Mouse (Mus musculus) embryonic facial prominence, embryonic 13.5 days (tissue): ENCODE results near the gene Tmem44. TPM values are rescaled to one million over a fixed set of nuclear protein-coding genes. Genes with fewer than 3 reads are reported as not detected.

Experiments used
- ATAC-seq: fragments of 200-750 bp; cut with Nextera tagmentation; 2 replicates; pipeline ENCODE4 v1.8.0; 2017; ENCODE audit warnings: low read depth; ENCODE audit not compliant: insufficient number of reproducible peaks, insufficient read depth, low FRiP score, low TSS enrichment
- H3K27ac ChIP-seq: fragments of 300-500 bp; sonication (generic); 2 replicates; pipeline ENCODE4 v1.5.1; 2015; ENCODE audit warnings: moderate library complexity, mild to moderate bottlenecking, inconsistent platforms
- H3K27me3 ChIP-seq: fragments of 300-500 bp; sonication (generic); 2 replicates; pipeline ENCODE4 v1.6.1; 2015; ENCODE audit warnings: mild to moderate bottlenecking, inconsistent platforms
- H3K36me3 ChIP-seq: fragments of 300-500 bp; sonication (generic); 2 replicates; pipeline ENCODE4 v1.6.1; 2015; ENCODE audit warnings: mild to moderate bottlenecking, inconsistent platforms
- H3K4me1 ChIP-seq: fragments of 300-500 bp; sonication (generic); 2 replicates; pipeline ENCODE4 v1.6.1; 2015; ENCODE audit warnings: inconsistent platforms
- H3K4me2 ChIP-seq: fragments of 300-500 bp; sonication (generic); 2 replicates; pipeline ENCODE4 v1.6.1; 2015; ENCODE audit warnings: moderate library complexity, mild to moderate bottlenecking, inconsistent platforms
- H3K4me3 ChIP-seq: fragments of 300-500 bp; sonication (generic); 2 replicates; pipeline ENCODE4 v1.5.1; 2015; ENCODE audit warnings: mild to moderate bottlenecking, inconsistent platforms
- H3K9ac ChIP-seq: fragments of 300-500 bp; sonication (generic); 2 replicates; pipeline ENCODE4 v1.6.1; 2015; ENCODE audit warnings: mild to moderate bottlenecking, inconsistent platforms
- H3K9me3 ChIP-seq: fragments of 300-500 bp; sonication (generic); 2 replicates; pipeline ENCODE4 v1.6.1; 2016; ENCODE audit warnings: inconsistent platforms
- WGBS: fragments of 180-500 bp; shearing (Covaris S2); methylation state at CpG from one replicate; pipeline ENCODE4 v1.1.7; 2015; ENCODE audit warnings: mixed read lengths; 5-methylcytosine and 5-hydroxymethylcytosine counted together
- polyA plus RNA-seq: library from polyadenylated mRNA; unstranded; fragments of >200 nt; fragmentation: Nextera tagmentation; extraction: Ambion mirVana; gene quantifications from 2 replicates; pipeline ENCODE4 v1.2.1, GENCODE M21; 2015

Tmem44 gene
- polyA plus RNA-seq, 1 experiment from 2014 or later: 32.7 TPM

GRCm38 (mm10) chr16:30531761-30532406 is 18.8 kb downstream of the Tmem44 start:
- WGBS: 27% methylated on average over 20 of the region's 20 CpGs
- H3K36me3 ChIP-seq: peaks cover 32% of the 10 kb centered on the region
- H3K27me3 ChIP-seq: no peaks in the 10 kb centered on the region
- H3K4me1 ChIP-seq: no peaks in the 10 kb centered on the region
- no peaks in the 10 kb centered on the region for H3K9me3 ChIP-seq
- H3K4me3 ChIP-seq: no peak overlapping the region
- H3K4me2 ChIP-seq: peak overlapping the region; percentile 32
- no peak for ATAC-seq
- no peak overlapping the region for H3K9ac ChIP-seq
- no peak overlapping the region for H3K27ac ChIP-seq

GRCm38 (mm10) chr16:30530815-30531214 is 19.8 kb downstream of the Tmem44 start:
- Histone ChIP-seq H3K4me3 (no peak overlapping the region), H3K27me3 (no peaks in the 10 kb centered on the region), H3K9ac (no peak overlapping the region), H3K4me2 (no peak overlapping the region), H3K27ac (no peak overlapping the region), H3K4me1 (no peaks in the 10 kb centered on the region), H3K9me3 (no peaks in the 10 kb centered on the region), H3K36me3 (peaks cover 38% of the 10 kb centered on the region)
- WGBS: 53% methylated on average over 4 of the region's 4 CpGs
- ATAC-seq: no peak

- no peak overlapping the region for H3K4me3 ChIP-seq
- peaks cover 43% of the 10 kb centered on the region for H3K36me3 ChIP-seq
These were observed 22.3 kb downstream of the Tmem44 start for GRCm38 (mm10) chr16:30528386-30528785.

GRCm38 (mm10) chr16:30527889-30528288 is 22.8 kb downstream of the Tmem44 start:
- H3K4me3 ChIP-seq: no peak overlapping the region
- peaks cover 48% of the 10 kb centered on the region for H3K36me3 ChIP-seq
- ATAC-seq: no peak
- H3K27ac ChIP-seq: no peak overlapping the region
- H3K4me2 ChIP-seq: no peak overlapping the region
- no peaks in the 10 kb centered on the region for H3K4me1 ChIP-seq
- H3K9ac ChIP-seq: no peak overlapping the region
- WGBS: 70% methylated on average over 2 of the region's 2 CpGs
- no peaks in the 10 kb centered on the region for H3K27me3 ChIP-seq
- H3K9me3 ChIP-seq: no peaks in the 10 kb centered on the region

More at GRCm38 (mm10) chr16:30528386-30528785, 22.3 kb downstream of the Tmem44 start:
- ATAC-seq: no peak
- 75% methylated on average over 8 of the region's 8 CpGs for WGBS
- Histone ChIP-seq H3K9me3 (no peaks in the 10 kb centered on the region), H3K27me3 (no peaks in the 10 kb centered on the region), H3K4me2 (no peak overlapping the region), H3K9ac (no peak overlapping the region), H3K27ac (no peak overlapping the region), H3K4me1 (no peaks in the 10 kb centered on the region)

- H3K36me3 ChIP-seq: peaks cover 55% of the 10 kb centered on the region
- H3K27me3 ChIP-seq: no peaks in the 10 kb centered on the region
- H3K9me3 ChIP-seq: no peaks in the 10 kb centered on the region
- 77% methylated on average over 14 of the region's 14 CpGs for WGBS
- ATAC-seq: no peak
- H3K4me3 ChIP-seq: no peak overlapping the region
- H3K4me1 ChIP-seq: no peaks in the 10 kb centered on the region
- no peak overlapping the region for H3K27ac ChIP-seq
- no peak overlapping the region for H3K4me2 ChIP-seq
- H3K9ac ChIP-seq: no peak overlapping the region
These were observed 24.9 kb downstream of the Tmem44 start for GRCm38 (mm10) chr16:30525756-30526155.

GRCm38 (mm10) chr16:30524481-30524880 is 26.2 kb downstream of the Tmem44 start:
- Histone ChIP-seq H3K4me3 (no peak overlapping the region), H3K36me3 (peaks cover 48% of the 10 kb centered on the region), H3K4me2 (no peak overlapping the region), H3K9ac (no peak overlapping the region), H3K9me3 (no peaks in the 10 kb centered on the region), H3K4me1 (no peaks in the 10 kb centered on the region), H3K27me3 (no peaks in the 10 kb centered on the region), H3K27ac (no peak overlapping the region)
- ATAC-seq: no peak
- 89% methylated on average over 6 of the region's 6 CpGs for WGBS

GRCm38 (mm10) chr16:30522253-30522940 is 28.2 kb downstream of the Tmem44 start:
- Histone ChIP-seq H3K4me3 (no peak overlapping the region), H3K36me3 (peaks cover 34% of the 10 kb centered on the region), H3K4me2 (no peak overlapping the region), H3K4me1 (peaks cover 8% of the 10 kb centered on the region; the same call in 1 of the 2 replicates), H3K9me3 (no peaks in the 10 kb centered on the region), H3K27ac (no peak overlapping the region), H3K27me3 (no peaks in the 10 kb centered on the region), H3K9ac (no peak overlapping the region)
- WGBS: 55% methylated on average over 10 of the region's 10 CpGs
- ATAC-seq: no peak

- Histone ChIP-seq H3K36me3 (peaks cover 36% of the 10 kb centered on the region), H3K4me1 (peaks cover 8% of the 10 kb centered on the region; the same call in 1 of the 2 replicates), H3K4me3 (no peak overlapping the region), H3K27me3 (no peaks in the 10 kb centered on the region), H3K9me3 (no peaks in the 10 kb centered on the region), H3K9ac (no peak overlapping the region), H3K4me2 (no peak overlapping the region), H3K27ac (no peak overlapping the region)
- ATAC-seq: no peak
- 62% methylated on average over 3 of the region's 3 CpGs for WGBS
These were observed 29.5 kb downstream of the Tmem44 start for GRCm38 (mm10) chr16:30521147-30521546.

- peak overlapping the region; percentile 44 for H3K4me2 ChIP-seq
- peak overlapping the region; percentile 16; the same call in 1 of the 2 replicates for H3K4me3 ChIP-seq
- peaks cover 33% of the 10 kb centered on the region for H3K36me3 ChIP-seq
- peaks cover 8% of the 10 kb centered on the region; the same call in 1 of the 2 replicates for H3K4me1 ChIP-seq
- H3K9ac ChIP-seq: no peak overlapping the region
- ATAC-seq: no peak
- no peaks in the 10 kb centered on the region for H3K27me3 ChIP-seq
- 19% methylated on average over 9 of the region's 9 CpGs for WGBS
- no peak overlapping the region for H3K27ac ChIP-seq
- H3K9me3 ChIP-seq: peaks cover 2% of the 10 kb centered on the region; the same call in 1 of the 2 replicates
These were observed 30.2 kb downstream of the Tmem44 start for GRCm38 (mm10) chr16:30520361-30520823.

- H3K27me3 ChIP-seq: no peaks in the 10 kb centered on the region
- 75% methylated on average over 9 of the region's 9 CpGs for WGBS
- no peak overlapping the region for H3K9ac ChIP-seq
- H3K27ac ChIP-seq: no peak overlapping the region
- H3K36me3 ChIP-seq: peaks cover 31% of the 10 kb centered on the region
- H3K9me3 ChIP-seq: peaks cover 4% of the 10 kb centered on the region; the same call in 1 of the 2 replicates
- H3K4me1 ChIP-seq: peaks cover 9% of the 10 kb centered on the region; the same call in 1 of the 2 replicates
- H3K4me3 ChIP-seq: no peak overlapping the region
- no peak overlapping the region for H3K4me2 ChIP-seq
- no peak for ATAC-seq
These were observed 32.0 kb downstream of the Tmem44 start for GRCm38 (mm10) chr16:30518635-30519034.

- Histone ChIP-seq H3K27ac (no peak overlapping the region; the same call in 1 of the 2 replicates), H3K4me2 (no peak overlapping the region), H3K9me3 (peaks cover 4% of the 10 kb centered on the region; the same call in 1 of the 2 replicates), H3K27me3 (no peaks in the 10 kb centered on the region), H3K4me3 (no peak overlapping the region), H3K36me3 (peaks cover 23% of the 10 kb centered on the region), H3K9ac (no peak overlapping the region), H3K4me1 (peaks cover 17% of the 10 kb centered on the region)
- 62% methylated on average over 11 of the region's 11 CpGs for WGBS
- ATAC-seq: no peak
These were observed 32.9 kb downstream of the Tmem44 start for GRCm38 (mm10) chr16:30517666-30518283.
